Mouse (Mus musculus): ENCODE results near the gene Rps6ka1. TPM values are rescaled to one million over a fixed set of nuclear protein-coding genes. Genes with fewer than 3 reads are reported as not detected.
"Not testable (repeated sequence)": the region's sequence is repeated elsewhere in the genome, so short reads cannot be mapped to it uniquely, and the experiment has no call there.

Rps6ka1 gene
- 23.7 and 38.8 TPM in 2 replicates for polyA plus RNA-seq (2015; fragmentation: Nextera tagmentation; extraction: Ambion mirVana)

GRCm38 (mm10) chr4:133887672-133888453, at the start of gene Rps6ka1:
TSS of gene Rps6ka1 (minus strand) at chr4:133887797.
- WGBS = under 1% methylated on average over 57 of the region's 61 CpGs
- H3K27ac ChIP-seq (replicated peaks) = peak within 1 kb of the TSS; percentile 76
- H3K4me3 ChIP-seq (replicated peaks) = peak within 1 kb of the TSS; percentile 86
- peak within 1 kb of the TSS; percentile 90 for H3K9ac ChIP-seq (replicated peaks)
- peaks cover 27% of the 10 kb centered on the region for H3K4me1 ChIP-seq
- peak within 1 kb of the TSS; percentile 95 for H3K4me2 ChIP-seq
- ATAC-seq (ENCODE audit: low FRiP score) = peak; percentile 92
- H3K36me3 ChIP-seq = no peaks in the 10 kb centered on the region
- H3K9me3 ChIP-seq (replicated peaks) = no peaks in the 10 kb centered on the region
- no peaks in the 10 kb centered on the region for H3K27me3 ChIP-seq (replicated peaks)

GRCm38 (mm10) chr4:133931785-133932184, 44.2 kb upstream of the Rps6ka1 start:
- H3K4me3 ChIP-seq (replicated peaks) = no peak overlapping the region
- no peaks in the 10 kb centered on the region for H3K9me3 ChIP-seq (replicated peaks)
- 71% methylated on average over 3 of the region's 3 CpGs for WGBS
- H3K27ac ChIP-seq (replicated peaks) = no peak overlapping the region
- no peaks in the 10 kb centered on the region for H3K27me3 ChIP-seq (replicated peaks)
- ATAC-seq (ENCODE audit: low FRiP score) = no peak
- no peaks in the 10 kb centered on the region for H3K4me1 ChIP-seq
- H3K36me3 ChIP-seq = no peaks in the 10 kb centered on the region
- H3K9ac ChIP-seq (replicated peaks) = no peak overlapping the region
- H3K4me2 ChIP-seq = no peak overlapping the region

GRCm38 (mm10) chr4:133931349-133931748, 43.8 kb upstream of the Rps6ka1 start:
- H3K9me3 ChIP-seq (replicated peaks) = no peaks in the 10 kb centered on the region
- H3K27ac ChIP-seq (replicated peaks) = no peak overlapping the region
- no peak overlapping the region for H3K4me2 ChIP-seq
- no peaks in the 10 kb centered on the region for H3K27me3 ChIP-seq (replicated peaks)
- H3K9ac ChIP-seq (replicated peaks) = no peak overlapping the region
- H3K36me3 ChIP-seq = no peaks in the 10 kb centered on the region
- H3K4me1 ChIP-seq = no peaks in the 10 kb centered on the region
- no peak for ATAC-seq (ENCODE audit: low FRiP score)
- no peak overlapping the region for H3K4me3 ChIP-seq (replicated peaks)
- 15% methylated on average over 10 of the region's 10 CpGs for WGBS

- Histone ChIP-seq H3K9ac (replicated peaks) (no peak overlapping the region), H3K27ac (replicated peaks) (no peak overlapping the region), H3K36me3 (no peaks in the 10 kb centered on the region), H3K4me1 (no peaks in the 10 kb centered on the region), H3K4me3 (replicated peaks) (no peak overlapping the region), H3K27me3 (replicated peaks) (no peaks in the 10 kb centered on the region), H3K4me2 (no peak overlapping the region), H3K9me3 (replicated peaks) (no peaks in the 10 kb centered on the region)
- ATAC-seq (ENCODE audit: low FRiP score) = no peak
- WGBS = 30% methylated on average over 7 of the region's 7 CpGs
These were observed 41.7 kb upstream of the Rps6ka1 start for GRCm38 (mm10) chr4:133929278-133929670.

- Histone ChIP-seq H3K9me3 (replicated peaks) (no peaks in the 10 kb centered on the region), H3K4me2 (no peak overlapping the region), H3K27me3 (replicated peaks) (no peaks in the 10 kb centered on the region), H3K4me1 (no peaks in the 10 kb centered on the region), H3K27ac (replicated peaks) (no peak overlapping the region), H3K9ac (replicated peaks) (no peak overlapping the region), H3K4me3 (replicated peaks) (no peak overlapping the region), H3K36me3 (no peaks in the 10 kb centered on the region)
- WGBS = 59% methylated on average over 15 of the region's 15 CpGs
- ATAC-seq (ENCODE audit: low FRiP score) = no peak
These were observed 41.1 kb upstream of the Rps6ka1 start for GRCm38 (mm10) chr4:133928576-133929277.

- Histone ChIP-seq H3K36me3 (no peaks in the 10 kb centered on the region), H3K27ac (replicated peaks) (no peak overlapping the region), H3K4me3 (replicated peaks) (no peak overlapping the region), H3K27me3 (replicated peaks) (no peaks in the 10 kb centered on the region), H3K9me3 (replicated peaks) (no peaks in the 10 kb centered on the region), H3K4me1 (no peaks in the 10 kb centered on the region), H3K9ac (replicated peaks) (no peak overlapping the region), H3K4me2 (no peak overlapping the region)
- no peak for ATAC-seq (ENCODE audit: low FRiP score)
- WGBS = 80% methylated on average over 4 of the region's 4 CpGs
These were observed 37.6 kb upstream of the Rps6ka1 start for GRCm38 (mm10) chr4:133925204-133925603.

- WGBS = 91% methylated on average over 5 of the region's 5 CpGs
These were observed 36.1 kb upstream of the Rps6ka1 start for GRCm38 (mm10) chr4:133923743-133924142.

GRCm38 (mm10) chr4:133918093-133918825, 30.7 kb upstream of the Rps6ka1 start:
- not testable (repeated sequence) for H3K9ac ChIP-seq (replicated peaks); ATAC-seq (ENCODE audit: low FRiP score)
- 91% methylated on average over 22 of the region's 23 CpGs for WGBS

More at GRCm38 (mm10) chr4:133923743-133924142, 36.1 kb upstream of the Rps6ka1 start:
- Histone ChIP-seq H3K4me1 (no peaks in the 10 kb centered on the region), H3K27ac (replicated peaks) (no peak overlapping the region), H3K9me3 (replicated peaks) (no peaks in the 10 kb centered on the region), H3K9ac (replicated peaks) (no peak overlapping the region), H3K36me3 (no peaks in the 10 kb centered on the region), H3K27me3 (replicated peaks) (no peaks in the 10 kb centered on the region), H3K4me3 (replicated peaks) (no peak overlapping the region), H3K4me2 (no peak overlapping the region)
- ATAC-seq (ENCODE audit: low FRiP score) = no peak

GRCm38 (mm10) chr4:133911983-133912382, 24.4 kb upstream of the Rps6ka1 start:
- Histone ChIP-seq H3K9me3 (replicated peaks) (no peaks in the 10 kb centered on the region), H3K4me2 (no peak overlapping the region), H3K27ac (replicated peaks) (no peak overlapping the region), H3K4me3 (replicated peaks) (no peak overlapping the region), H3K4me1 (peaks cover 15% of the 10 kb centered on the region), H3K27me3 (replicated peaks) (no peaks in the 10 kb centered on the region), H3K9ac (replicated peaks) (no peak overlapping the region), H3K36me3 (no peaks in the 10 kb centered on the region)
- no peak for ATAC-seq (ENCODE audit: low FRiP score)
- WGBS = 83% methylated on average over 4 of the region's 4 CpGs

More at GRCm38 (mm10) chr4:133918093-133918825, 30.7 kb upstream of the Rps6ka1 start:
- not testable (repeated sequence) for H3K27ac ChIP-seq (replicated peaks); H3K27me3 ChIP-seq (replicated peaks); H3K4me2 ChIP-seq; H3K4me3 ChIP-seq (replicated peaks); H3K36me3 ChIP-seq; H3K4me1 ChIP-seq; H3K9me3 ChIP-seq (replicated peaks)

GRCm38 (mm10) chr4:133910236-133911211, 22.9 kb upstream of the Rps6ka1 start:
- H3K4me2 ChIP-seq = peak overlapping the region; percentile 69
- ATAC-seq (ENCODE audit: low FRiP score) = peak; percentile 95
- 1% methylated on average over 57 of the region's 57 CpGs for WGBS

GRCm38 (mm10) chr4:133908051-133908450, 20.5 kb upstream of the Rps6ka1 start:
- 96% methylated on average over 6 of the region's 6 CpGs for WGBS
- no peak for ATAC-seq (ENCODE audit: low FRiP score)
- no peak overlapping the region for H3K4me3 ChIP-seq (replicated peaks)
- no peak overlapping the region for H3K4me2 ChIP-seq
- H3K9ac ChIP-seq (replicated peaks) = no peak overlapping the region
- H3K27ac ChIP-seq (replicated peaks) = no peak overlapping the region
- H3K27me3 ChIP-seq (replicated peaks) = no peaks in the 10 kb centered on the region
- H3K9me3 ChIP-seq (replicated peaks) = no peaks in the 10 kb centered on the region
- H3K4me1 ChIP-seq = peaks cover 15% of the 10 kb centered on the region
- no peaks in the 10 kb centered on the region for H3K36me3 ChIP-seq

More at GRCm38 (mm10) chr4:133910236-133911211, 22.9 kb upstream of the Rps6ka1 start:
- Histone ChIP-seq H3K4me1 (peaks cover 15% of the 10 kb centered on the region), H3K4me3 (replicated peaks) (peak overlapping the region; percentile 64), H3K9me3 (replicated peaks) (no peaks in the 10 kb centered on the region), H3K27ac (replicated peaks) (peak overlapping the region; percentile 97), H3K9ac (replicated peaks) (peak overlapping the region; percentile 74), H3K27me3 (replicated peaks) (no peaks in the 10 kb centered on the region), H3K36me3 (no peaks in the 10 kb centered on the region)

Measured in neural tube, embryonic 15.5 days (tissue).